Mouse (Mus musculus) G1E (cell line): Measurements from ENCODE around the gene Mylip.

ENCODE experiments used
- CTCF ChIP-seq: IDR thresholded peaks from 2 replicates; pipeline ENCODE4 v1.5.1; 2012; ENCODE audit warnings: low read depth, low read length, inconsistent platforms, mixed read lengths
- GATA1 ChIP-seq: IDR thresholded peaks from 2 replicates; pipeline ENCODE4 v1.6.1; 2012; ENCODE audit warnings: borderline replicate concordance, low read length, inconsistent platforms, mixed read lengths
- POLR2AphosphoS5 ChIP-seq: IDR thresholded peaks from 2 replicates; pipeline ENCODE4 v1.6.1; 2012; ENCODE audit warnings: low read depth, low read length, inconsistent platforms; ENCODE audit not compliant: insufficient replicate concordance
- TAL1 ChIP-seq: conservative IDR thresholded peaks from 2 replicates; pipeline ENCODE4 v1.6.1; 2012; ENCODE audit warnings: low read depth, low read length, inconsistent platforms, mixed read lengths

- TF ChIP-seq CTCF (no peak), POLR2AphosphoS5 (no peak), GATA1 (no peak), TAL1 (no peak)
These were observed 1.2 kb upstream of the Mylip start for GRCm38 (mm10) chr13:45388254-45388805.
